Mouse (Mus musculus): ENCODE measurements around the gene Polr3b. TPM values are rescaled to one million over a fixed set of nuclear protein-coding genes. Genes with fewer than 3 reads are reported as not detected.

The Polr3b gene
- polyA plus RNA-seq, 1 experiment from 2014 or later, result 19.4 TPM

- Histone ChIP-seq H3K27ac (ENCODE audit: low read depth, low read length) (no peak overlapping the region), H3K4me2 (ENCODE audit: low read depth, low read length) (no peak overlapping the region), H3K4me3 (ENCODE audit: low read depth, low read length) (no peak overlapping the region), H3K36me3 (ENCODE audit: control insufficient read depth, insufficient read depth, low read length) (peaks cover 27% of the 10 kb centered on the region), H3K9ac (replicated peaks; ENCODE audit: low read depth, low read length) (no peak overlapping the region), H3K27me3 (ENCODE audit: control insufficient read depth, insufficient read depth, low read length) (no peaks in the 10 kb centered on the region), H3K4me1 (ENCODE audit: control insufficient read depth, insufficient read depth, low read length) (no peaks in the 10 kb centered on the region), H3K9me3 (ENCODE audit: control insufficient read depth, low read length) (no peaks in the 10 kb centered on the region)
- 87% methylated on average over 4 of the region's 4 CpGs for WGBS
- ATAC-seq (ENCODE audit: low read depth), result no peak
Measured at GRCm38 (mm10) chr10:84632005-84632404, 9.9 kb downstream of the Polr3b start.

GRCm38 (mm10) chr10:84636656-84637055 is 14.6 kb downstream of the Polr3b start:
- H3K9ac ChIP-seq (replicated peaks; ENCODE audit: low read depth, low read length), result no peak overlapping the region
- ATAC-seq (ENCODE audit: low read depth), result no peak
- no peak overlapping the region for H3K4me2 ChIP-seq (ENCODE audit: low read depth, low read length)
- H3K27me3 ChIP-seq (ENCODE audit: control insufficient read depth, insufficient read depth, low read length), result no peaks in the 10 kb centered on the region
- H3K27ac ChIP-seq (ENCODE audit: low read depth, low read length), result no peak overlapping the region
- H3K4me1 ChIP-seq (ENCODE audit: control insufficient read depth, insufficient read depth, low read length), result no peaks in the 10 kb centered on the region
- H3K4me3 ChIP-seq (ENCODE audit: low read depth, low read length), result no peak overlapping the region
- 94% methylated on average over 10 of the region's 10 CpGs for WGBS
- peaks cover 29% of the 10 kb centered on the region for H3K36me3 ChIP-seq (ENCODE audit: control insufficient read depth, insufficient read depth, low read length)
- H3K9me3 ChIP-seq (ENCODE audit: control insufficient read depth, low read length), result no peaks in the 10 kb centered on the region

DNA sequence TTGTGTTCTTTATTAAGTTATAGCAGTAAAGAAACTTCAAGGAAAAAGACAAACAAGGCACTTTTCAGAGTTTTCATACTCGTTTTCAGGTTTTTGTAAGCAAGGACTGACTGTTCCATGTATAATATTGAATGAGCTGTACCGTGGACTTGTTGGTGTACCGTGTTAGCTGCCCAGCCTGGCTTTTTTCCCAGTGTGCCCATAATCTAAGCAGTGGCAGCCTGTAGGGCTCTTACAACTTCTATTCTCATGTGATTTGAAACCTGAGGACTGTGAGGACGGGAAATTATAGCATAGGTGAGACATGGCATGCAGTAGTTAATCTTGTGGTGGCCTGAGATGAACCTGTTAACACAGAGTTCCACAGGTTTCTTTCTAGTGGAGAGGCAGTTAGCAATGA is 16.3 kb downstream of the Polr3b start:
- Histone ChIP-seq H3K27ac (ENCODE audit: low read depth, low read length) (no peak overlapping the region), H3K4me2 (ENCODE audit: low read depth, low read length) (no peak overlapping the region), H3K4me1 (ENCODE audit: control insufficient read depth, insufficient read depth, low read length) (no peaks in the 10 kb centered on the region), H3K36me3 (ENCODE audit: control insufficient read depth, insufficient read depth, low read length) (peaks cover 27% of the 10 kb centered on the region), H3K9ac (replicated peaks; ENCODE audit: low read depth, low read length) (no peak overlapping the region), H3K9me3 (ENCODE audit: control insufficient read depth, low read length) (no peaks in the 10 kb centered on the region), H3K4me3 (ENCODE audit: low read depth, low read length) (no peak overlapping the region), H3K27me3 (ENCODE audit: control insufficient read depth, insufficient read depth, low read length) (no peaks in the 10 kb centered on the region)
- WGBS, result 93% methylated on average over 4 of the region's 4 CpGs
- ATAC-seq (ENCODE audit: low read depth), result no peak

DNA sequence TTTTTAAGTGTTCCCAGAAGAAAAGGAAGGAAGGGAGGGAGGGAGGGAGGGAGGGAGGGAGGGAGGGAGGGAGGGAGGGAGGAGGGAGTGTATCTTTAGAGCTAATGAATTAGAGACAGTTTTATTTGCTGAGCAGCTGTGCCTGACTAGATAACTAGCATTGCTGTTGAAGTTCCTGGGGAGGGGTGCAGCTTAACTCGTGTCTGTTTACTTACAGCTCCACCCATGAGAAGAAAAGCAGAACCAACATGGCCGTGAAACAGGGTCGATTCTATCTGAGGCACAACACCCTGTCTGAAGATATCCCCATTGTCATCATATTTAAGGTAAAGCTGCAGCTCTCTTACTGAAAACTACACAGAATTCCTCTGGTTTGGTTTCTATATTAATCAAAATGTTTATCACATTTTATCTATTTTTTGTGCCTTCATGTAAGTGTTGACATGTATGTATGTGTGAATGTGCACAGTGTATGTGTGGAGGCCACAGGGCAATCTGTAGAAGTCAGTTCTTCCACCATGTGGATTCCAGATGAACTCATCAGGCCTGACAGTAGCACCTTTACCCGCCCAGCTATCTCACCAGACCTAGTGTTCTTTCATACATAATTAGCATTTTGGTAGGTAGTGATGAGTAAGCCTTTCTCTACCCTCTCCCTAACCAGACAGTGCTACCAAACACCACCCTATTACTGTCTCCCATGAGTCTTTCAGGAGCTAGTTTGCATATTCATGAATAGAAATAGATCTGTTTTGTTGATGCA is 17.6 kb downstream of the Polr3b start:
- Histone ChIP-seq H3K27me3 (ENCODE audit: control insufficient read depth, insufficient read depth, low read length) (no peaks in the 10 kb centered on the region), H3K9me3 (ENCODE audit: control insufficient read depth, low read length) (no peaks in the 10 kb centered on the region), H3K27ac (ENCODE audit: low read depth, low read length) (no peak overlapping the region), H3K36me3 (ENCODE audit: control insufficient read depth, insufficient read depth, low read length) (peaks cover 21% of the 10 kb centered on the region), H3K4me2 (ENCODE audit: low read depth, low read length) (no peak overlapping the region), H3K9ac (replicated peaks; ENCODE audit: low read depth, low read length) (no peak overlapping the region), H3K4me1 (ENCODE audit: control insufficient read depth, insufficient read depth, low read length) (no peaks in the 10 kb centered on the region), H3K4me3 (ENCODE audit: low read depth, low read length) (no peak overlapping the region)
- no peak for ATAC-seq (ENCODE audit: low read depth)
- 76% methylated on average over 4 of the region's 4 CpGs for whole genome bisulfite sequencing

GRCm38 (mm10) chr10:84640861-84641260 is 18.8 kb downstream of the Polr3b start:
- 85% methylated on average over 7 of the region's 7 CpGs for WGBS
- Histone ChIP-seq H3K9me3 (ENCODE audit: control insufficient read depth, low read length) (no peaks in the 10 kb centered on the region), H3K4me1 (ENCODE audit: control insufficient read depth, insufficient read depth, low read length) (no peaks in the 10 kb centered on the region), H3K27ac (ENCODE audit: low read depth, low read length) (no peak overlapping the region), H3K27me3 (ENCODE audit: control insufficient read depth, insufficient read depth, low read length) (no peaks in the 10 kb centered on the region), H3K4me3 (ENCODE audit: low read depth, low read length) (no peak overlapping the region), H3K9ac (replicated peaks; ENCODE audit: low read depth, low read length) (no peak overlapping the region), H3K4me2 (ENCODE audit: low read depth, low read length) (no peak overlapping the region), H3K36me3 (ENCODE audit: control insufficient read depth, insufficient read depth, low read length) (peaks cover 21% of the 10 kb centered on the region)
- ATAC-seq (ENCODE audit: low read depth), result no peak

DNA sequence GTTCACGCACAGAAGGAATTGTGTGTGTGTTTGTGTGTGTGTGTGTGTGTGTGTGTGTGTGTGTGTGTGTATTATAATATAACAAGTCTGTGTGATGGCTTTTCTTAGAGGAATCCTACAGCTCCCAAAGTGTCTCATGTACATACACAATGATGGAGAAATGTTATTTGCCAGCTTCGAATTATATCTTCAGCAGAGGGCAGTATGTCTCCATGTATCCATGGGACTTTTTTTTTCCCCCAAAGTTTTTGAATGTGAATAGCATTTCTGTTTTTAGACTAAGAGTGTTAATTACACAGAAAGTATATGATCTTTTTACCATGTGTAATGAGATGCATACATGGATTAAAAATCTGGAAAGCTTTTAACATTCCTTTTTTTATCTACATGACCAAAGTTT is 19.5 kb downstream of the Polr3b start:
- no peak overlapping the region for H3K27ac ChIP-seq (ENCODE audit: low read depth, low read length)
- no peak for ATAC-seq (ENCODE audit: low read depth)
- WGBS, result 76% methylated on average over 2 of the region's 2 CpGs
- no peaks in the 10 kb centered on the region for H3K4me1 ChIP-seq (ENCODE audit: control insufficient read depth, insufficient read depth, low read length)
- no peaks in the 10 kb centered on the region for H3K9me3 ChIP-seq (ENCODE audit: control insufficient read depth, low read length)
- H3K36me3 ChIP-seq (ENCODE audit: control insufficient read depth, insufficient read depth, low read length), result peaks cover 14% of the 10 kb centered on the region; the same call in 1 of the 2 replicates
- H3K4me2 ChIP-seq (ENCODE audit: low read depth, low read length), result no peak overlapping the region
- no peak overlapping the region for H3K4me3 ChIP-seq (ENCODE audit: low read depth, low read length)
- no peak overlapping the region for H3K9ac ChIP-seq (replicated peaks; ENCODE audit: low read depth, low read length)
- no peaks in the 10 kb centered on the region for H3K27me3 ChIP-seq (ENCODE audit: control insufficient read depth, insufficient read depth, low read length)

GRCm38 (mm10) chr10:84645940-84646339 is 23.8 kb downstream of the Polr3b start:
- Histone ChIP-seq H3K36me3 (ENCODE audit: control insufficient read depth, insufficient read depth, low read length) (no peaks in the 10 kb centered on the region), H3K27me3 (ENCODE audit: control insufficient read depth, insufficient read depth, low read length) (no peaks in the 10 kb centered on the region), H3K4me1 (ENCODE audit: control insufficient read depth, insufficient read depth, low read length) (no peaks in the 10 kb centered on the region), H3K4me2 (ENCODE audit: low read depth, low read length) (no peak overlapping the region), H3K4me3 (ENCODE audit: low read depth, low read length) (no peak overlapping the region), H3K9ac (replicated peaks; ENCODE audit: low read depth, low read length) (no peak overlapping the region), H3K9me3 (ENCODE audit: control insufficient read depth, low read length) (no peaks in the 10 kb centered on the region), H3K27ac (ENCODE audit: low read depth, low read length) (no peak overlapping the region; the same call in 1 of the 2 replicates)
- WGBS, result 76% methylated on average over 8 of the region's 8 CpGs
- ATAC-seq (ENCODE audit: low read depth), result no peak

DNA sequence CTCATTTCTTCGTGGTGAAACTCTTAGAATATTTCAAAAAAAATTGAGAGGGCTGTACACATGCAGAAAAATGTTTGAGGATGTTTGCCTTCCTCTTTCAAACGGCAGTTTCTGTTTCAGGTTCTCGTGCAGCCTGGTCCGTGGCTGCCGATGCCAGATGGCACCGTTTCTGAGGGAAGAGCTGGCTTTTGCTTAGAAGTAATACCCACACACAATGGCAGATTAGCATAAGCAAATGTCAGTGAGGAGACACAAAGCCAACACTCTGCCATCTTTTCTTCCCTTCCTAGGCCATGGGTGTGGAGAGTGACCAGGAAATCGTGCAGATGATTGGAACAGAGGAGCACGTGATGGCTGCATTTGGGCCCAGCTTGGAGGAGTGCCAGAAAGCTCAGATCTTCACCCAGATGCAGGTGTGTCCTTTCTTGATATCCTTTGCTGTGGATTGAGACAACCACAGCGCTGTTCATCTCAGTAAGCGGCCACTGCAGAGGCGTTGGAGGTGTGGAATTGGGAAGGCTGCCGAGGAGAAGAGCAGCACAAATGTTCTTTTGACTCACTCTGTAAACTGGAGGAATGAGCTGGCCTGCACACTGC is 24.5 kb downstream of the Polr3b start:
- no peaks in the 10 kb centered on the region for H3K27me3 ChIP-seq (ENCODE audit: control insufficient read depth, insufficient read depth, low read length)
- 59% methylated on average over 12 of the region's 12 CpGs for WGBS
- ATAC-seq (ENCODE audit: low read depth), result peak; percentile 49; the same call in 1 of the 2 replicates
- H3K36me3 ChIP-seq (ENCODE audit: control insufficient read depth, insufficient read depth, low read length), result no peaks in the 10 kb centered on the region
- no peak overlapping the region for H3K4me2 ChIP-seq (ENCODE audit: low read depth, low read length)
- no peaks in the 10 kb centered on the region for H3K4me1 ChIP-seq (ENCODE audit: control insufficient read depth, insufficient read depth, low read length)
- no peak overlapping the region; the same call in 1 of the 2 replicates for H3K27ac ChIP-seq (ENCODE audit: low read depth, low read length)
- no peak overlapping the region for H3K4me3 ChIP-seq (ENCODE audit: low read depth, low read length)
- H3K9me3 ChIP-seq (ENCODE audit: control insufficient read depth, low read length), result no peaks in the 10 kb centered on the region
- H3K9ac ChIP-seq (replicated peaks; ENCODE audit: low read depth, low read length), result no peak overlapping the region

GRCm38 (mm10) chr10:84647264-84647663 is 25.2 kb downstream of the Polr3b start:
- Histone ChIP-seq H3K27ac (ENCODE audit: low read depth, low read length) (no peak overlapping the region), H3K9ac (replicated peaks; ENCODE audit: low read depth, low read length) (no peak overlapping the region), H3K4me2 (ENCODE audit: low read depth, low read length) (no peak overlapping the region), H3K36me3 (ENCODE audit: control insufficient read depth, insufficient read depth, low read length) (no peaks in the 10 kb centered on the region), H3K4me1 (ENCODE audit: control insufficient read depth, insufficient read depth, low read length) (no peaks in the 10 kb centered on the region), H3K27me3 (ENCODE audit: control insufficient read depth, insufficient read depth, low read length) (no peaks in the 10 kb centered on the region), H3K9me3 (ENCODE audit: control insufficient read depth, low read length) (no peaks in the 10 kb centered on the region), H3K4me3 (ENCODE audit: low read depth, low read length) (no peak overlapping the region)
- WGBS, result 88% methylated on average over 5 of the region's 5 CpGs
- ATAC-seq (ENCODE audit: low read depth), result no peak

Measured in neural tube, embryonic 14.5 days (tissue).